Mouse (Mus musculus) limb, embryonic 12.5 days (tissue): ENCODE measurements around the gene Mt3. TPM values are rescaled to one million over a fixed set of nuclear protein-coding genes. Genes with fewer than 3 reads are reported as not detected.
"Not testable (repeated sequence)": the region's sequence is repeated elsewhere in the genome, so short reads cannot be mapped to it uniquely, and the experiment has no call there.

Experiments
- ATAC-seq: fragments of 200-750 bp; cut with Nextera tagmentation; 2 replicates; pipeline ENCODE4 v1.8.0; 2017; ENCODE audit warnings: low read depth, moderate TSS enrichment; ENCODE audit not compliant: insufficient number of reproducible peaks, insufficient read depth, low FRiP score, low TSS enrichment
- H3K27ac ChIP-seq: fragments of 300-500 bp; sonication (generic); 2 replicates; pipeline ENCODE4 v1.5.1; 2016; ENCODE audit warnings: mild to moderate bottlenecking, moderate library complexity
- H3K27me3 ChIP-seq: fragments of 300-500 bp; sonication (generic); 2 replicates; pipeline ENCODE4 v1.6.1; 2016; ENCODE audit warnings: mild to moderate bottlenecking, moderate library complexity
- H3K36me3 ChIP-seq: fragments of 300-500 bp; sonication (generic); 2 replicates; pipeline ENCODE4 v1.6.1; 2016; ENCODE audit warnings: mild to moderate bottlenecking, moderate library complexity
- H3K4me1 ChIP-seq: fragments of 300-500 bp; sonication (generic); replicated peaks from 2 replicates; pipeline ENCODE4 v1.6.1; 2016
- H3K4me2 ChIP-seq: fragments of 300-500 bp; sonication (generic); 2 replicates; pipeline ENCODE4 v1.6.1; 2016; ENCODE audit warnings: mild to moderate bottlenecking, moderate library complexity
- H3K4me3 ChIP-seq: fragments of 300-500 bp; sonication (generic); replicated peaks from 2 replicates; pipeline ENCODE4 v1.5.1; 2016; ENCODE audit warnings: mild to moderate bottlenecking
- H3K9ac ChIP-seq: fragments of 300-500 bp; sonication (generic); replicated peaks from 2 replicates; pipeline ENCODE4 v1.6.1; 2016; ENCODE audit warnings: mild to moderate bottlenecking, moderate library complexity
- H3K9me3 ChIP-seq: fragments of 300-500 bp; sonication (generic); 2 replicates; pipeline ENCODE4 v1.6.1; 2016; ENCODE audit warnings: mild to moderate bottlenecking, moderate library complexity
- WGBS: fragments of 180-500 bp; shearing (Covaris S2); methylation state at CpG from one replicate; pipeline ENCODE4 v1.1.7; 2016; 5-methylcytosine and 5-hydroxymethylcytosine counted together
- polyA plus RNA-seq: library from polyadenylated mRNA; unstranded; fragments of >200 nt; fragmentation: Nextera tagmentation; extraction: Ambion mirVana; gene quantifications from 2 replicates; pipeline ENCODE4 v1.2.1, GENCODE M21; 2016

The Mt3 gene
- polyA plus RNA-seq, 1 experiment from 2014 or later = 0.43 TPM

GRCm38 (mm10) chr8:94153451-94153850 is 1.0 kb downstream of the Mt3 start:
- Histone ChIP-seq H3K27ac (no peak overlapping the region), H3K27me3 (peaks cover 42% of the 10 kb centered on the region), H3K36me3 (no peaks in the 10 kb centered on the region), H3K9ac (no peak overlapping the region), H3K4me2 (peak overlapping the region; percentile 61), H3K9me3 (no peaks in the 10 kb centered on the region), H3K4me3 (no peak overlapping the region), H3K4me1 (peaks cover 18% of the 10 kb centered on the region)
- WGBS = 22% methylated on average over 7 of the region's 7 CpGs
- peak; percentile 58; the same call in 1 of the 2 replicates for ATAC-seq

GRCm38 (mm10) chr8:94154537-94154936 is 2.1 kb downstream of the Mt3 start:
- Histone ChIP-seq H3K4me1 (peaks cover 18% of the 10 kb centered on the region), H3K9ac (no peak overlapping the region), H3K27me3 (peaks cover 42% of the 10 kb centered on the region), H3K9me3 (no peaks in the 10 kb centered on the region), H3K27ac (no peak overlapping the region), H3K36me3 (no peaks in the 10 kb centered on the region), H3K4me3 (no peak overlapping the region), H3K4me2 (no peak overlapping the region)
- WGBS = 55% methylated on average over 6 of the region's 6 CpGs
- no peak for ATAC-seq

GRCm38 (mm10) chr8:94156092-94156491 is 3.7 kb downstream of the Mt3 start:
- Histone ChIP-seq H3K4me1 (peaks cover 18% of the 10 kb centered on the region), H3K9me3 (no peaks in the 10 kb centered on the region), H3K9ac (no peak overlapping the region), H3K4me3 (no peak overlapping the region), H3K27ac (no peak overlapping the region), H3K4me2 (no peak overlapping the region), H3K36me3 (no peaks in the 10 kb centered on the region), H3K27me3 (peaks cover 36% of the 10 kb centered on the region)
- ATAC-seq = no peak
- 72% methylated on average over 4 of the region's 4 CpGs for WGBS

- not testable (repeated sequence) for H3K4me3 ChIP-seq, H3K9ac ChIP-seq, H3K27ac ChIP-seq, ATAC-seq, H3K9me3 ChIP-seq, H3K4me1 ChIP-seq, H3K36me3 ChIP-seq, H3K4me2 ChIP-seq
- WGBS = 64% methylated on average over 8 of the region's 8 CpGs
- peaks cover 29% of the 10 kb centered on the region for H3K27me3 ChIP-seq
Measured at GRCm38 (mm10) chr8:94165772-94166171, 13.4 kb downstream of the Mt3 start.

DNA sequence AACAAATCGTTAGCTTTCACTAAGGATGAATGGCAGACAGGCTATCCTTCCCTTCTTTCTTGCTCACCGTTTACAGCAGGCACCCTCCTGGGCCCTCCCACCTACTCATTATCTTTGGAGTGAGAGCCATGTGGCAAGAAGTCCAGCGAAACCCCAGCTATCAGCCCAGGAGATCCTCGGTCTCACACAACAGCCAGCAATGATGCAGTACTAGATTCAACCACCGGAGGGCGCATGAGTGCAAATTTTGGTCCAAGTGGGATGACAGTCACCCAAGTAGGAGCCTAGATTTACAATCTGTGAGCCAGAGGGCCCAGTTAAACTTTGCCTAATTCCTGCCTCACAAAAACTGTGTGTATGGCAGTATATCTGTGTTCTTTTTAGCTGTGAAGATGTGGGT is 14.8 kb downstream of the Mt3 start:
- ATAC-seq = no peak
- Histone ChIP-seq H3K9me3 (no peaks in the 10 kb centered on the region), H3K9ac (no peak overlapping the region), H3K4me1 (peaks cover 10% of the 10 kb centered on the region), H3K27me3 (peaks cover 44% of the 10 kb centered on the region), H3K4me2 (peak overlapping the region; percentile 15), H3K27ac (no peak overlapping the region), H3K4me3 (no peak overlapping the region), H3K36me3 (no peaks in the 10 kb centered on the region)
- 4% methylated on average over 6 of the region's 6 CpGs for WGBS

GRCm38 (mm10) chr8:94169547-94169946 is 17.1 kb downstream of the Mt3 start:
- H3K27ac ChIP-seq = no peak overlapping the region
- no peaks in the 10 kb centered on the region for H3K9me3 ChIP-seq
- WGBS = 80% methylated on average over 5 of the region's 5 CpGs
- H3K27me3 ChIP-seq = peaks cover 63% of the 10 kb centered on the region
- H3K4me2 ChIP-seq = no peak overlapping the region
- peaks cover 23% of the 10 kb centered on the region for H3K4me1 ChIP-seq
- H3K4me3 ChIP-seq = no peak overlapping the region
- ATAC-seq = no peak
- no peak overlapping the region for H3K9ac ChIP-seq
- H3K36me3 ChIP-seq = no peaks in the 10 kb centered on the region

DNA sequence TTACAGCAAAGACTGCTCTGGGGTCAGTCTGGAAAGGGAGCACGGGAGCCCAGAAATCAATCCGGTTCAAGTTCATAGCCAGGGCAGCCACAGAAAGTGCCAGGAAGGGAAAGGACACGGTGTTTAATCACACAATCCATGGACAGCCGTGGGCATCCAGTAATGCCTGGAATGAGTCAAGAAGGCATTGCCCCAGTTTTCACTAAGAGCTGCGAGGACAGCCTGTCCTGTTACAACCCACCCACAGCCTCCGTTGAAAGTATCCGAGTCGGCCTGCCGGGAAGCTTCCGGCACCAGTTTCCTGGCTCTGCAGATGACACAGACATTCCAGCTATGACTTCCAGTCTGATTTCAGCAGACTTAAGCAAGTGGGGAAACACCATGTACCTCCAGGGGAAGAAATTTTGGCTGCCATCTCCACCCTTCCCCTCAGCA is 18.9 kb downstream of the Mt3 start:
- peaks cover 80% of the 10 kb centered on the region for H3K27me3 ChIP-seq
- peak overlapping the region; percentile 45 for H3K4me3 ChIP-seq
- H3K9ac ChIP-seq = no peak overlapping the region
- no peak overlapping the region for H3K27ac ChIP-seq
- H3K4me2 ChIP-seq = 0 out of 2 replicates have a peak overlapping the region, but pooled peaks have one; percentile 93
- WGBS = 47% methylated on average over 10 of the region's 10 CpGs
- H3K9me3 ChIP-seq = no peaks in the 10 kb centered on the region
- H3K4me1 ChIP-seq = peaks cover 23% of the 10 kb centered on the region
- no peaks in the 10 kb centered on the region for H3K36me3 ChIP-seq
- ATAC-seq = no peak

DNA sequence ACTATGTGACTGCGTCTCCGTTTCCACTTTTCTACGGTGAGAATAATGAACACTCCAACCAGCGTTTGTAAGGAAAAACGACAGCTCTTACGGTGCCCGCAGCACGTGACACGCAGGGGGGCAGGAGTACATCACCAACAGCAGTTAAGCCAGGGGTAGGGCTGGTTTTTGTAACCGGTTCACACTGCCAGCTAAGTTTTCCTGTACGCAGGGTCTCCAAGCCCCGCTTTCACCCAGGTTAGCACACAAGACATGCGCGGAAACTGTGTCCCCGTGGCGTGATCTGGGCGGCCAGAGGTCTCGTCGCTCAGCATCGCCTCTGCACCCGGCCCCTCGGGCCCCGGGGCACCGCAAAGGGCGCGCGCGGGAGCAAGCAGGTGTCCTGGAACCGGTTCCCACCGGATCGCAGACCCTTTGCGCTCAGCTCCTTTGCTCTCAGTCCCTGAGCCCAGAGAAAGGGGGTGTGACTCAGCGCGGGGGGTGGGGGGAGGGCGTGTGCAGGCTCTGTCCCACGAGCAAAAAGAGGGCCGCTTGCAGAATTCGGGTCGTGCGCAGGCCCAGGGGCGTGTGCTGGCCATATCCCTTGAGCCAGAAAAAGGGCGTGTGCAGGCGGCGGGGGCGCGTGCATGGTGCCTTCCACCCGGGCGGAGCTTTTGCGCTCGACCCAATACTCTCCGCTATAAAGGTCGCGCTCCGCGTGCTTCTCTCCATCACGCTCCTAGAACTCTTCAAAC is 19.8 kb downstream of the Mt3 start, which contains the start of gene Mt2:
TSS of gene Mt2 (plus strand) at position 590 of the 734 bp plus-strand sequence.
- H3K27me3 ChIP-seq = peaks cover 89% of the 10 kb centered on the region
- WGBS = under 1% methylated on average over 56 of the region's 56 CpGs

DNA sequence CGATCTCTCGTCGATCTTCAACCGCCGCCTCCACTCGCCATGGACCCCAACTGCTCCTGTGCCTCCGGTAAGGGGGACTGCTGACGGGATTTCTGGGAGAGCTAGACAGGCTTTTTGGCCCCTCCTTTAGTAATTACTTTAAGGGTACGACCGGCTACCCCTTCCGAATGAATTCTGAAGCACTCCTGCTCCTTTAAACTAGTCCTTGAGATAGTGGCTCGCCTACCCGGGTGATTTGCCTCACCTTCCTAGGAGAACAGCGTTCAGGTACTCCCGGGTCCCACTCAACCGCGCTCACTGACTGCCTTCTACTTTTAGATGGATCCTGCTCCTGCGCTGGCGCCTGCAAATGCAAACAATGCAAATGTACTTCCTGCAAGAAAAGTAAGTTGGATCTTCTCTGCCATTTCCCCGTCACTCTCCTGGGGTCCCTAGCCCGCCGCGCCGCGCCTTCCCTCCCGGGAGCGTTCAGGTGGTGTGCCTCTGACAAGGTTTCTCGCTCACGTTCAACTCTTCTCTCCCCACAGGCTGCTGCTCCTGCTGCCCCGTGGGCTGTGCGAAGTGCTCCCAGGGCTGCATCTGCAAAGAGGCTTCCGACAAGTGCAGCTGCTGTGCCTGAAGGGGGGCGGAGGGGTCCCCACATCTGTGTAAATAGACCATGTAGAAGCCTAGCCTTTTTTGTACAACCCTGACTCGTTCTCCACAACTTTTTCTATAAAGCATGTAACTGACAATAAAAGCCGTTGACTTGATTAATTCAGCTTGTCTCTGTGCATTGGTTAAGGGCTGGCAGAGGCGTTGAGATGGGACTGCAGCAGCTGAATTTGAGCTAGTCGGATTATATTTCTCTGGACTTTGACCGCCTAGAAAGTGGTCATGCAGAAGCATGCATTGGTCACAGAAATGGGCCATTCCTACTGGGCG is 20.7 kb downstream of the Mt3 start:
- Histone ChIP-seq H3K27ac (no peak overlapping the region), H3K4me2 (peak overlapping the region; percentile 93), H3K4me1 (peaks cover 23% of the 10 kb centered on the region), H3K9ac (peak overlapping the region; percentile 38; the same call in 1 of the 2 replicates), H3K27me3 (peaks cover 94% of the 10 kb centered on the region), H3K4me3 (peak overlapping the region; percentile 45), H3K36me3 (no peaks in the 10 kb centered on the region), H3K9me3 (no peaks in the 10 kb centered on the region)
- no peak for ATAC-seq
- WGBS = 1% methylated on average over 39 of the region's 39 CpGs

More for the DNA sequence above, 19.8 kb downstream of the Mt3 start, which contains the start of gene Mt2:
- Histone ChIP-seq H3K36me3 (no peaks in the 10 kb centered on the region), H3K4me3 (peak within 1 kb of the TSS; percentile 45), H3K4me1 (peaks cover 23% of the 10 kb centered on the region), H3K27ac (no peak within 1 kb of the TSS), H3K9me3 (no peaks in the 10 kb centered on the region), H3K4me2 (peak within 1 kb of the TSS; percentile 93), H3K9ac (peak within 1 kb of the TSS; percentile 38; the same call in 1 of the 2 replicates)
- peak; percentile 30; the same call in 1 of the 2 replicates for ATAC-seq

DNA sequence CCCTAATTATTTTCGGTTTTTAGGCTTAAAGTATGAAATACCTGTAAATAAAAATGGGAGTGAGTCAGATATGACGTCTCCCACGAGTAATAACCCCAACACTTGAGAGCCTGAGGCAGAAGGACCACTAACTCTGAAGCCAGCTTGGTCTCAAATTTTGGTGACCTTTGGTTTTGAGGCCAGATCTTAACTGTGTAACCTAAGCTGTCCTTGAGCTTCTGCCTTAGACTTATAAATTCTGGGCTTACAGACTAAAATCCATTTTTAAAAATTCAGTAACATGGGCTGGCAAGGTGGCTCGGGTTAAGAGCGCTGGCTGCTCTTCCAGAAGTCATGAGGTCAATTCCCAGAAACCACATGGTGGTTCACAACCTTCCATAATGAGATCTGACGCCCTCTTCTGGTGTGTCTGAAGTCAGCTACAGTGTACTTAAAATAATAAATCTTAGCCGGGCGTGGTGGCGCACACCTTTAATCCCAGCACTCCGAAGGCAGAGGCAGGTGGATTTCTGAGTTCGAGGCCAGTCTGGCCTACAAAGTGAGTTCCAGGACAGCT is 21.5 kb downstream of the Mt3 start:
- Histone ChIP-seq H3K36me3 (no peaks in the 10 kb centered on the region), H3K4me3 (no peak overlapping the region), H3K9ac (no peak overlapping the region), H3K9me3 (no peaks in the 10 kb centered on the region), H3K27ac (no peak overlapping the region), H3K4me2 (no peak overlapping the region), H3K27me3 (peaks cover 99% of the 10 kb centered on the region), H3K4me1 (peaks cover 26% of the 10 kb centered on the region)
- 48% methylated on average over 11 of the region's 11 CpGs for WGBS
- ATAC-seq = no peak
